Mouse (Mus musculus): ENCODE results near the gene Unc5a. TPM values are rescaled to one million over a fixed set of nuclear protein-coding genes. Genes with fewer than 3 reads are reported as not detected.

The Unc5a gene
- total and polyA plus RNA-seq, 3 experiments = 0.02 TPM; not detected in 2

- Histone ChIP-seq H3K4me1 (ENCODE audit: insufficient read depth, low read depth, low read length) (no peaks in the 10 kb centered on the region), H3K4me3 (ENCODE audit: low read depth, low read length) (no peak overlapping the region), H3K27me3 (ENCODE audit: insufficient read depth, low read length) (peaks cover 3% of the 10 kb centered on the region; the same call in 1 of the 2 replicates), H3K9me3 (replicated peaks) (no peaks in the 10 kb centered on the region), H3K36me3 (replicated peaks) (no peaks in the 10 kb centered on the region)
- DNase-seq (ENCODE audit: low spot score) (no peak), ATAC-seq (ENCODE audit: extremely low read depth, insufficient number of reproducible peaks, low FRiP score, poor library complexity, severe bottlenecking) (no peak)
- no peak for TF ChIP-seq POLR2AphosphoS5 (IDR thresholded peaks at IDR 0.05; ENCODE audit: insufficient replicate concordance, low read depth, low read length)
These were observed 51.2 kb downstream of the Unc5a start for GRCm38 (mm10) chr13:55000433-55000832.

- no peaks in the 10 kb centered on the region for H3K36me3 ChIP-seq (replicated peaks)
- peaks cover 3% of the 10 kb centered on the region; the same call in 1 of the 2 replicates for H3K27me3 ChIP-seq (ENCODE audit: insufficient read depth, low read length)
- H3K9me3 ChIP-seq (replicated peaks) = no peaks in the 10 kb centered on the region
- no peak for ATAC-seq (ENCODE audit: extremely low read depth, insufficient number of reproducible peaks, low FRiP score, poor library complexity, severe bottlenecking)
- H3K4me1 ChIP-seq (ENCODE audit: insufficient read depth, low read depth, low read length) = no peaks in the 10 kb centered on the region
- H3K4me3 ChIP-seq (ENCODE audit: low read depth, low read length) = no peak overlapping the region
- no peak for DNase-seq (ENCODE audit: low spot score)
- TF ChIP-seq TAL1 (conservative IDR thresholded peaks at IDR 0.05; ENCODE audit: low read depth, low read length) = no peak
These were observed 52.9 kb downstream of the Unc5a start for GRCm38 (mm10) chr13:55002090-55002489.

- ATAC-seq (ENCODE audit: extremely low read depth, insufficient number of reproducible peaks, low FRiP score, poor library complexity, severe bottlenecking) (no peak), DNase-seq (ENCODE audit: low spot score) (no peak)
- no peaks in the 10 kb centered on the region for H3K36me3 ChIP-seq (replicated peaks)
- H3K27me3 ChIP-seq (ENCODE audit: insufficient read depth, low read length) = peaks cover 3% of the 10 kb centered on the region; the same call in 1 of the 2 replicates
- no peak for TF ChIP-seq TAL1 (conservative IDR thresholded peaks at IDR 0.05; ENCODE audit: low read depth, low read length)
- TF ChIP-seq GATA2 (IDR thresholded peaks at IDR 0.05; ENCODE audit: borderline replicate concordance, low read depth, low read length) = no peak
- no peak for TF ChIP-seq GATA1 (IDR thresholded peaks at IDR 0.05; ENCODE audit: borderline replicate concordance, low read length)
- no peak for TF ChIP-seq POLR2AphosphoS5 (IDR thresholded peaks at IDR 0.05; ENCODE audit: insufficient replicate concordance, low read depth, low read length)
- H3K4me3 ChIP-seq (ENCODE audit: low read depth, low read length) = no peak overlapping the region
- H3K4me1 ChIP-seq (ENCODE audit: insufficient read depth, low read depth, low read length) = no peaks in the 10 kb centered on the region
- no peaks in the 10 kb centered on the region for H3K9me3 ChIP-seq (replicated peaks)
These were observed 55.4 kb downstream of the Unc5a start for GRCm38 (mm10) chr13:55004646-55005045.

- peaks cover 3% of the 10 kb centered on the region; the same call in 1 of the 2 replicates for H3K27me3 ChIP-seq (ENCODE audit: insufficient read depth, low read length)
- no peaks in the 10 kb centered on the region for H3K9me3 ChIP-seq (replicated peaks)
- no peak for TF ChIP-seq GATA2 (IDR thresholded peaks at IDR 0.05; ENCODE audit: borderline replicate concordance, low read depth, low read length)
- TF ChIP-seq CTCF (IDR thresholded peaks at IDR 0.05; ENCODE audit: low read depth, low read length) = no peak
- no peak for TF ChIP-seq TAL1 (conservative IDR thresholded peaks at IDR 0.05; ENCODE audit: low read depth, low read length)
- no peak for TF ChIP-seq GATA1 (IDR thresholded peaks at IDR 0.05; ENCODE audit: borderline replicate concordance, low read length)
- no peak for TF ChIP-seq POLR2AphosphoS5 (IDR thresholded peaks at IDR 0.05; ENCODE audit: insufficient replicate concordance, low read depth, low read length)
These were observed 56.6 kb downstream of the Unc5a start for GRCm38 (mm10) chr13:55005691-55006414.

GRCm38 (mm10) chr13:55006415-55006742, 57.2 kb downstream of the Unc5a start:
- Histone ChIP-seq H3K36me3 (replicated peaks) (no peaks in the 10 kb centered on the region), H3K4me1 (ENCODE audit: insufficient read depth, low read depth, low read length) (no peaks in the 10 kb centered on the region), H3K9me3 (replicated peaks) (no peaks in the 10 kb centered on the region), H3K27me3 (ENCODE audit: insufficient read depth, low read length) (peaks cover 3% of the 10 kb centered on the region; the same call in 1 of the 2 replicates), H3K4me3 (ENCODE audit: low read depth, low read length) (no peak overlapping the region)
- ATAC-seq (ENCODE audit: extremely low read depth, insufficient number of reproducible peaks, low FRiP score, poor library complexity, severe bottlenecking) (no peak), DNase-seq (ENCODE audit: low spot score) (no peak)
- TF ChIP-seq GATA2 (IDR thresholded peaks at IDR 0.05; ENCODE audit: borderline replicate concordance, low read depth, low read length) (no peak), CTCF (IDR thresholded peaks at IDR 0.05; ENCODE audit: low read depth, low read length) (no peak), TAL1 (conservative IDR thresholded peaks at IDR 0.05; ENCODE audit: low read depth, low read length) (no peak), GATA1 (IDR thresholded peaks at IDR 0.05; ENCODE audit: borderline replicate concordance, low read length) (no peak)

More at GRCm38 (mm10) chr13:55005691-55006414, 56.6 kb downstream of the Unc5a start:
- Histone ChIP-seq H3K4me3 (ENCODE audit: low read depth, low read length) (peak overlapping the region; percentile 30; the same call in 1 of the 2 replicates), H3K4me1 (ENCODE audit: insufficient read depth, low read depth, low read length) (no peaks in the 10 kb centered on the region), H3K36me3 (replicated peaks) (no peaks in the 10 kb centered on the region)
- ATAC-seq (ENCODE audit: extremely low read depth, insufficient number of reproducible peaks, low FRiP score, poor library complexity, severe bottlenecking) = no peak
- no peak for DNase-seq (ENCODE audit: low spot score)

GRCm38 (mm10) chr13:55008589-55008988, 59.4 kb downstream of the Unc5a start:
- ATAC-seq (ENCODE audit: extremely low read depth, insufficient number of reproducible peaks, low FRiP score, poor library complexity, severe bottlenecking) (no peak), DNase-seq (ENCODE audit: low spot score) (no peak)
- Histone ChIP-seq H3K9me3 (replicated peaks) (no peaks in the 10 kb centered on the region), H3K4me1 (ENCODE audit: insufficient read depth, low read depth, low read length) (no peaks in the 10 kb centered on the region), H3K27me3 (ENCODE audit: insufficient read depth, low read length) (peaks cover 4% of the 10 kb centered on the region; the same call in 1 of the 2 replicates), H3K36me3 (replicated peaks) (no peaks in the 10 kb centered on the region), H3K4me3 (ENCODE audit: low read depth, low read length) (no peak overlapping the region)
- TF ChIP-seq POLR2AphosphoS5 (IDR thresholded peaks at IDR 0.05; ENCODE audit: insufficient replicate concordance, low read depth, low read length) (no peak), TAL1 (conservative IDR thresholded peaks at IDR 0.05; ENCODE audit: low read depth, low read length) (no peak), GATA2 (IDR thresholded peaks at IDR 0.05; ENCODE audit: borderline replicate concordance, low read depth, low read length) (no peak), GATA1 (IDR thresholded peaks at IDR 0.05; ENCODE audit: borderline replicate concordance, low read length) (no peak), CTCF (IDR thresholded peaks at IDR 0.05; ENCODE audit: low read depth, low read length) (no peak)

GRCm38 (mm10) chr13:55011103-55011502, 61.9 kb downstream of the Unc5a start:
- ATAC-seq (ENCODE audit: extremely low read depth, insufficient number of reproducible peaks, low FRiP score, poor library complexity, severe bottlenecking) (no peak), DNase-seq (ENCODE audit: low spot score) (no peak)
- TF ChIP-seq CTCF (IDR thresholded peaks at IDR 0.05; ENCODE audit: low read depth, low read length) (no peak), TAL1 (conservative IDR thresholded peaks at IDR 0.05; ENCODE audit: low read depth, low read length) (no peak), POLR2AphosphoS5 (IDR thresholded peaks at IDR 0.05; ENCODE audit: insufficient replicate concordance, low read depth, low read length) (no peak), GATA1 (IDR thresholded peaks at IDR 0.05; ENCODE audit: borderline replicate concordance, low read length) (no peak), GATA2 (IDR thresholded peaks at IDR 0.05; ENCODE audit: borderline replicate concordance, low read depth, low read length) (no peak)
- Histone ChIP-seq H3K36me3 (replicated peaks) (no peaks in the 10 kb centered on the region), H3K27me3 (ENCODE audit: insufficient read depth, low read length) (peaks cover 10% of the 10 kb centered on the region), H3K4me1 (ENCODE audit: insufficient read depth, low read depth, low read length) (no peaks in the 10 kb centered on the region), H3K4me3 (ENCODE audit: low read depth, low read length) (no peak overlapping the region), H3K9me3 (replicated peaks) (no peaks in the 10 kb centered on the region)
